Mouse (Mus musculus): ENCODE measurements around the gene Cenpb.

DNA sequence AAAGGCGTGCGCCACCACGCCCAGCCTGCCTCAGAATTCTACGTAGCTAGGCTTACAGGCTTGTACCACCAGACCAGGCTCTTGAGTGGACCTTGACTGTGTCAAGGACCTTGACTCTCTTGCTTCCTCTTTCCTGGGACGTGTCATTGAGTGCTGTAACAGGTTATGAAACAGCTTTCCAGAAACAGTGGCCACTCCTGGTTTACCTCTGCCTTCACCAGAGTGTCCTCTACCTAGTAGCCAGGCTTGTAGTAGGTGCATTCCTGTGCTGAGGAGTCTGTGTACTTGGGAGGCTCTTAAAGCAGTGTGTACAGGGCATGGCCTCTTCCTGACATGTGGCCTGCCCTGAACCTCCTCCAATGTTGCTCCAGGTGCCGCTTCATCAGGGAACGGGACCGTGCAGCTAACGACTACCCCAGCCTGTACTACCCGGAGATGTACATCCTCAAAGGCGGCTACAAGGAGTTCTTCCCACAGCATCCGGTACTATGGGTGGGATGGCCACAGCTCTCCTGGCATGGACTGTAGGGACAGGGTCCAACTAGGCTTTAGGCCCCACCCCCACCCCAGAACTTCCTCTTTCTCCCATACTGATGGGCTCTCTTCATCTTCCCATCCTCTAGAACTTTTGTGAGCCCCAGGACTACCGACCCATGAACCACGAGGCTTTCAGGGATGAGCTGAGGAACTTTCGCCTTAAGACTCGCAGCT is 16.9 kb upstream of the Cenpb start:
- no peak for TF ChIP-seq CTCF (conservative IDR thresholded peaks at IDR 0.05; ENCODE audit: low read length)
- no peak for TF ChIP-seq POU5F1 (IDR thresholded peaks at IDR 0.05; ENCODE audit: borderline replicate concordance, low read length)

Measured in E14TG2a.4 (cell line).